Mouse (Mus musculus): ENCODE measurements around the gene Cers2. TPM values are rescaled to one million over a fixed set of nuclear protein-coding genes. Genes with fewer than 3 reads are reported as not detected.
A peak's percentile ranks its signal among the peaks of the same experiment; 100 is the strongest.

Cers2 gene
- polyA plus RNA-seq (2015; fragmentation: Nextera tagmentation; extraction: Ambion mirVana), result 96.7 and 104 TPM in 2 replicates

- H3K9ac ChIP-seq, result peak within 1 kb of the TSS; percentile 98
- 4% methylated on average over 27 of the region's 27 CpGs for WGBS
- peak; percentile 30 for ATAC-seq (ENCODE audit: low read depth)
- peaks cover 42% of the 10 kb centered on the region for H3K4me1 ChIP-seq (replicated peaks)
- no peaks in the 10 kb centered on the region for H3K36me3 ChIP-seq
- peak within 1 kb of the TSS; percentile 92 for H3K27ac ChIP-seq (replicated peaks)
- H3K4me2 ChIP-seq, result peak within 1 kb of the TSS; percentile 81
- no peaks in the 10 kb centered on the region for H3K27me3 ChIP-seq
- H3K9me3 ChIP-seq, result no peaks in the 10 kb centered on the region
- H3K4me3 ChIP-seq, result peak within 1 kb of the TSS; percentile 88
Measured at GRCm38 (mm10) chr3:95314486-95315093, at the start of gene Cers2. Gene Cers2, plus strand, starts transcription at chr3:95314791.

- H3K9ac ChIP-seq, result no peak overlapping the region
- 97% methylated on average over 3 of the region's 3 CpGs for WGBS
- H3K9me3 ChIP-seq, result no peaks in the 10 kb centered on the region
- H3K4me3 ChIP-seq, result no peak overlapping the region
- H3K27me3 ChIP-seq, result no peaks in the 10 kb centered on the region
- peaks cover 82% of the 10 kb centered on the region for H3K36me3 ChIP-seq
- H3K4me1 ChIP-seq (replicated peaks), result no peaks in the 10 kb centered on the region
- H3K4me2 ChIP-seq, result no peak overlapping the region
- ATAC-seq (ENCODE audit: low read depth), result no peak
- H3K27ac ChIP-seq (replicated peaks), result no peak overlapping the region
Measured at GRCm38 (mm10) chr3:95266052-95266451, 48.5 kb upstream of the Cers2 start.

- no peak overlapping the region for H3K4me3 ChIP-seq
- H3K9me3 ChIP-seq, result no peaks in the 10 kb centered on the region
- H3K9ac ChIP-seq, result no peak overlapping the region
- H3K36me3 ChIP-seq, result peaks cover 65% of the 10 kb centered on the region
- H3K4me2 ChIP-seq, result no peak overlapping the region
- no peak for ATAC-seq (ENCODE audit: low read depth)
- no peaks in the 10 kb centered on the region for H3K27me3 ChIP-seq
- H3K4me1 ChIP-seq (replicated peaks), result no peaks in the 10 kb centered on the region
- no peak overlapping the region for H3K27ac ChIP-seq (replicated peaks)
Measured at GRCm38 (mm10) chr3:95267855-95268254, 46.7 kb upstream of the Cers2 start.

GRCm38 (mm10) chr3:95269789-95270188 lies 44.8 kb upstream of the Cers2 start:
- H3K9ac ChIP-seq, result no peak overlapping the region
- WGBS, result 84% methylated on average over 5 of the region's 5 CpGs
- H3K36me3 ChIP-seq, result peaks cover 47% of the 10 kb centered on the region
- no peak overlapping the region for H3K4me3 ChIP-seq
- no peak overlapping the region for H3K27ac ChIP-seq (replicated peaks)
- ATAC-seq (ENCODE audit: low read depth), result no peak
- H3K4me1 ChIP-seq (replicated peaks), result no peaks in the 10 kb centered on the region
- H3K27me3 ChIP-seq, result no peaks in the 10 kb centered on the region
- H3K4me2 ChIP-seq, result no peak overlapping the region
- no peaks in the 10 kb centered on the region for H3K9me3 ChIP-seq

GRCm38 (mm10) chr3:95270766-95271364 lies 43.7 kb upstream of the Cers2 start:
- no peaks in the 10 kb centered on the region for H3K27me3 ChIP-seq
- peaks cover 40% of the 10 kb centered on the region for H3K36me3 ChIP-seq
- no peak for ATAC-seq (ENCODE audit: low read depth)
- no peak overlapping the region for H3K9ac ChIP-seq
- H3K9me3 ChIP-seq, result no peaks in the 10 kb centered on the region
- H3K4me3 ChIP-seq, result no peak overlapping the region
- no peak overlapping the region for H3K4me2 ChIP-seq
- WGBS, result 88% methylated on average over 12 of the region's 12 CpGs
- no peak overlapping the region for H3K27ac ChIP-seq (replicated peaks)
- no peaks in the 10 kb centered on the region for H3K4me1 ChIP-seq (replicated peaks)

GRCm38 (mm10) chr3:95273471-95273870 lies 41.1 kb upstream of the Cers2 start:
- Histone ChIP-seq H3K9me3 (no peaks in the 10 kb centered on the region), H3K36me3 (peaks cover 14% of the 10 kb centered on the region), H3K4me3 (no peak overlapping the region), H3K4me2 (no peak overlapping the region), H3K9ac (no peak overlapping the region), H3K27ac (replicated peaks) (no peak overlapping the region), H3K27me3 (no peaks in the 10 kb centered on the region), H3K4me1 (replicated peaks) (no peaks in the 10 kb centered on the region)
- 81% methylated on average over 5 of the region's 5 CpGs for WGBS
- no peak for ATAC-seq (ENCODE audit: low read depth)

GRCm38 (mm10) chr3:95274453-95274852 lies 40.1 kb upstream of the Cers2 start:
- H3K4me2 ChIP-seq, result no peak overlapping the region
- no peaks in the 10 kb centered on the region for H3K27me3 ChIP-seq
- H3K9ac ChIP-seq, result no peak overlapping the region
- H3K4me1 ChIP-seq (replicated peaks), result peaks cover under 1% of the 10 kb centered on the region; the same call in 1 of the 2 replicates
- H3K36me3 ChIP-seq, result peaks cover 4% of the 10 kb centered on the region; the same call in 1 of the 2 replicates
- 90% methylated on average over 4 of the region's 4 CpGs for WGBS
- H3K27ac ChIP-seq (replicated peaks), result no peak overlapping the region
- no peaks in the 10 kb centered on the region for H3K9me3 ChIP-seq
- H3K4me3 ChIP-seq, result no peak overlapping the region
- no peak for ATAC-seq (ENCODE audit: low read depth)

GRCm38 (mm10) chr3:95275161-95275560 lies 39.4 kb upstream of the Cers2 start:
- H3K36me3 ChIP-seq, result no peaks in the 10 kb centered on the region
- H3K4me2 ChIP-seq, result no peak overlapping the region
- H3K9ac ChIP-seq, result no peak overlapping the region
- 89% methylated on average over 6 of the region's 6 CpGs for WGBS
- H3K9me3 ChIP-seq, result no peaks in the 10 kb centered on the region
- no peak overlapping the region for H3K27ac ChIP-seq (replicated peaks)
- ATAC-seq (ENCODE audit: low read depth), result no peak
- H3K4me1 ChIP-seq (replicated peaks), result peaks cover 6% of the 10 kb centered on the region; the same call in 1 of the 2 replicates
- no peak overlapping the region for H3K4me3 ChIP-seq
- H3K27me3 ChIP-seq, result no peaks in the 10 kb centered on the region

GRCm38 (mm10) chr3:95276428-95276934 lies 38.1 kb upstream of the Cers2 start:
- H3K9me3 ChIP-seq, result no peaks in the 10 kb centered on the region
- no peak for ATAC-seq (ENCODE audit: low read depth)
- no peaks in the 10 kb centered on the region for H3K36me3 ChIP-seq
- 83% methylated on average over 5 of the region's 5 CpGs for WGBS
- no peak overlapping the region for H3K27ac ChIP-seq (replicated peaks)
- H3K9ac ChIP-seq, result no peak overlapping the region
- H3K4me3 ChIP-seq, result no peak overlapping the region
- H3K27me3 ChIP-seq, result no peaks in the 10 kb centered on the region
- peaks cover 14% of the 10 kb centered on the region for H3K4me1 ChIP-seq (replicated peaks)
- no peak overlapping the region for H3K4me2 ChIP-seq

GRCm38 (mm10) chr3:95277149-95277551 lies 37.4 kb upstream of the Cers2 start:
- Histone ChIP-seq H3K9me3 (no peaks in the 10 kb centered on the region), H3K9ac (no peak overlapping the region), H3K4me2 (no peak overlapping the region), H3K27ac (replicated peaks) (no peak overlapping the region), H3K36me3 (no peaks in the 10 kb centered on the region), H3K4me1 (replicated peaks) (peaks cover 16% of the 10 kb centered on the region), H3K4me3 (no peak overlapping the region), H3K27me3 (no peaks in the 10 kb centered on the region)
- WGBS, result 97% methylated on average over 1 of the region's 1 CpGs
- no peak for ATAC-seq (ENCODE audit: low read depth)

GRCm38 (mm10) chr3:95280747-95281146 lies 33.8 kb upstream of the Cers2 start:
- H3K4me3 ChIP-seq, result peak overlapping the region; percentile 76
- no peaks in the 10 kb centered on the region for H3K36me3 ChIP-seq
- WGBS, result 34% methylated on average over 8 of the region's 8 CpGs
- H3K9me3 ChIP-seq, result no peaks in the 10 kb centered on the region
- H3K4me2 ChIP-seq, result peak overlapping the region; percentile 82
- peak overlapping the region; percentile 90 for H3K9ac ChIP-seq
- no peak for ATAC-seq (ENCODE audit: low read depth)
- peaks cover 41% of the 10 kb centered on the region for H3K4me1 ChIP-seq (replicated peaks)
- H3K27me3 ChIP-seq, result no peaks in the 10 kb centered on the region
- peak overlapping the region; percentile 98 for H3K27ac ChIP-seq (replicated peaks)

GRCm38 (mm10) chr3:95281216-95282126 lies 33.1 kb upstream of the Cers2 start, which contains the start of the genes Mindy1 and Prune1:
Gene Mindy1, plus strand, starts transcription at chr3:95281345.
Gene Prune1, minus strand, starts transcription at chr3:95282076.
- Histone ChIP-seq H3K27me3 (no peaks in the 10 kb centered on the region), H3K4me1 (replicated peaks) (peaks cover 44% of the 10 kb centered on the region), H3K4me2 (peak within 1 kb of the TSS; percentile 82), H3K9me3 (no peaks in the 10 kb centered on the region), H3K4me3 (peak within 1 kb of the TSS; percentile 76), H3K27ac (replicated peaks) (peak within 1 kb of the TSS; percentile 98), H3K36me3 (no peaks in the 10 kb centered on the region), H3K9ac (peak within 1 kb of the TSS; percentile 91)
- WGBS, result 1% methylated on average over 53 of the region's 53 CpGs
- ATAC-seq (ENCODE audit: low read depth), result peak; percentile 92
